Mouse (Mus musculus): ENCODE results near the gene Gm10352.
"Not testable (repeated sequence)": the region's sequence is repeated elsewhere in the genome, so short reads cannot be mapped to it uniquely, and the experiment has no call there.

Gene Gm10352

GRCm38 (mm10) chrY:2900689-2901088 is at the start of gene Gm10352:
TSS of gene Gm10352 (plus strand) at chrY:2900989.
- DNase-seq (ENCODE audit: low spot score), result not testable (repeated sequence)

DNA sequence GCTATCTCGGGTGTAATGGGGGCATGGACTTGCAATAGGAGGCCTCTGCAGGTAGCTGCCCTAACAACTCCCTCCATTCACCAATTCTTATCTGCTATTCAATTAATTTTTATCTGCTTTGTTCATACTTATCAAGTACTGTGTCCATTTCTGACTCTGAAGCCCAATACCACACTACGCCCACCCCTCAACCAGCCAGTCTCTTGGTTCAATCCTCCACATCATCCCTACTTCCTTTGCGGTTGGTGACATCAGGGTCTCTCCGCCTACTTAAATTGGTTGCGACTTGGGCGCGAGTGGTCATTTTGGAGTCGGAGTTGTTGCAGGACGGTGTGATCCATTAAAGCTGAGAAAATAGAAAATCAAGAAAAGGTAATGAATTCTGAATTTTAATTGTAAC is 31.5 kb downstream of the Gm10352 start, which contains the start of gene Gm29289:
Gene Gm29289 (plus strand): TSS at position 301 of the 400 bp plus-strand sequence.
- not testable (repeated sequence) for DNase-seq (ENCODE audit: low spot score)

Data from layer of hippocampus, adult 9-10 months (tissue).